Mouse (Mus musculus): ENCODE measurements at regions not wholly inside any gene's neighbourhood (a gene's known extent, or its start where the extent isn't known, plus 50 kb on each side); places are given as distances from the start of the nearest gene placed in this dataset.
A peak's percentile ranks its signal among the peaks of the same experiment; 100 is the strongest.

DNA sequence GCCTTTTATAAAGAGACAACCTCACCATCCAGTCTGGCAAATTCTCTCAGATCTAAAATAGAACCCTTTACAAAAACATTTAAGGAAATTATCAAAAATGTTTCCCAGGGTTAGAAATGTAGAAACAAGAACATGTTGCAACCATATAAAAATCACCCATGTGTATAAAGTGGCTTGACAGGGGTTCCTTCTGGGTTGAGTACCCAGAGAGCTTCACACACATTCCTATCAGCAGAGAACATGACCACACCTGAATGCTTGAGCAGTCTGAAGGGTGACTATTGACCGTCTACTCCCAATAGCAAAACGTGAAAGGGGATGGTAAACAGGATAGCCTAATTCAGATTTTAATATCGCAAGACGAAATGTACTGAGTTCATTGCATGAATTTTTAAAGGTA lies 57.8 kb upstream of the Zfand5 start:
- no peaks in the 10 kb centered on the region for H3K36me3 ChIP-seq (ENCODE audit: control insufficient read depth, insufficient read depth, low read length)
- 93% methylated on average over 4 of the region's 4 CpGs for WGBS

DNA sequence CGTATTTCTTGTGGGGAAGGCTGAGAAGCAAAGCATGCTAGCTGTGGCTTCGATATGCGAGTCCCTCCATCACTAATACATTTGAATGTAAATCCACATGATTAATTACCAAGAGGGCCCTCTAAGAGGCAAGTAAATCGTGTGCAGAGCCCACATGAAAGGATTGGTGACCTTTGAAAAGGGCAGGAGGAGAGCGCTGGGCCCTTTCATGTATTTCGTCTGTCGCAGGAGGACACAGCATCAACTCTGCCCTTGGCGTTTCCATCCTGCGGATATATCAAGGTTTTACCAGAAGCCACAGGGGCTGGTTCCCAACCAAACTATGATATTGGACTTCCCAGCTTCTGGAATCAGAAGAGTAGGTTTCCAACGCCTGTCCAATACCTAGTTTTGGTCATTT lies 78.6 kb upstream of the Zfand5 start:
- no peak for ATAC-seq
- H3K9me3 ChIP-seq (ENCODE audit: control insufficient read depth, low read length): no peaks in the 10 kb centered on the region
- no peaks in the 10 kb centered on the region for H3K36me3 ChIP-seq (ENCODE audit: control insufficient read depth, insufficient read depth, low read length)
- H3K4me2 ChIP-seq (ENCODE audit: low read depth, low read length): no peak overlapping the region
- no peak overlapping the region for H3K4me3 ChIP-seq (ENCODE audit: low read length)
- H3K4me1 ChIP-seq (ENCODE audit: control insufficient read depth, insufficient read depth, low read length): no peaks in the 10 kb centered on the region
- H3K9ac ChIP-seq (ENCODE audit: low read depth, low read length): no peak overlapping the region
- 82% methylated on average over 10 of the region's 10 CpGs for WGBS
- H3K27me3 ChIP-seq (replicated peaks; ENCODE audit: control insufficient read depth, insufficient read depth, low read length): no peaks in the 10 kb centered on the region
- no peak overlapping the region for H3K27ac ChIP-seq (ENCODE audit: low read length)

More for the DNA sequence above, 57.8 kb upstream of the Zfand5 start:
- no peak overlapping the region for H3K27ac ChIP-seq (ENCODE audit: low read length)
- H3K4me1 ChIP-seq (ENCODE audit: control insufficient read depth, insufficient read depth, low read length): no peaks in the 10 kb centered on the region
- H3K4me3 ChIP-seq (ENCODE audit: low read length): no peak overlapping the region
- ATAC-seq: no peak
- H3K9ac ChIP-seq (ENCODE audit: low read depth, low read length): no peak overlapping the region
- H3K4me2 ChIP-seq (ENCODE audit: low read depth, low read length): no peak overlapping the region
- no peaks in the 10 kb centered on the region for H3K9me3 ChIP-seq (ENCODE audit: control insufficient read depth, low read length)
- no peaks in the 10 kb centered on the region for H3K27me3 ChIP-seq (replicated peaks; ENCODE audit: control insufficient read depth, insufficient read depth, low read length)

DNA sequence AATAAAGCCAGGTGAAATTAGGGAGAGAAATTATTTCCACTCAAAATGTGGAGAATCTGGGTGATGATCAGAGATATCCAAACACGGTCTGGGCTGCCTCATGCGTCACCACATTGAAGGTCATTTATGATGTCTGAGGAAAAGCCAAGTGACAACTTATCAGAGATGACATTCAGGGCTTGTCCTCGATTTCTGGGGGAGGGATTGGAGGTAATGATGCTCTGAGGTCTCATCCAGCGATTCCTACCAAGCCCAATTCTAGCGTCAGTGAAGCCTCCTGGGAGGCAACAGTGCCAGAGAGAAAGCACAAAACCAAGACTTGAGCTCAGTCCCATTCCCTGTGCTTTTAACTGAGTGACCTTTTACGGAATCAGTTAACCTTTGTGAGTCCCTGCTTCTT lies 79.5 kb upstream of the Zfand5 start:
- ATAC-seq: no peak
- Histone ChIP-seq H3K4me3 (ENCODE audit: low read length) (no peak overlapping the region), H3K4me1 (ENCODE audit: control insufficient read depth, insufficient read depth, low read length) (no peaks in the 10 kb centered on the region), H3K9ac (ENCODE audit: low read depth, low read length) (no peak overlapping the region), H3K27ac (ENCODE audit: low read length) (no peak overlapping the region), H3K9me3 (ENCODE audit: control insufficient read depth, low read length) (no peaks in the 10 kb centered on the region), H3K4me2 (ENCODE audit: low read depth, low read length) (no peak overlapping the region), H3K27me3 (replicated peaks; ENCODE audit: control insufficient read depth, insufficient read depth, low read length) (no peaks in the 10 kb centered on the region), H3K36me3 (ENCODE audit: control insufficient read depth, insufficient read depth, low read length) (no peaks in the 10 kb centered on the region)
- 77% methylated on average over 6 of the region's 6 CpGs for WGBS

DNA sequence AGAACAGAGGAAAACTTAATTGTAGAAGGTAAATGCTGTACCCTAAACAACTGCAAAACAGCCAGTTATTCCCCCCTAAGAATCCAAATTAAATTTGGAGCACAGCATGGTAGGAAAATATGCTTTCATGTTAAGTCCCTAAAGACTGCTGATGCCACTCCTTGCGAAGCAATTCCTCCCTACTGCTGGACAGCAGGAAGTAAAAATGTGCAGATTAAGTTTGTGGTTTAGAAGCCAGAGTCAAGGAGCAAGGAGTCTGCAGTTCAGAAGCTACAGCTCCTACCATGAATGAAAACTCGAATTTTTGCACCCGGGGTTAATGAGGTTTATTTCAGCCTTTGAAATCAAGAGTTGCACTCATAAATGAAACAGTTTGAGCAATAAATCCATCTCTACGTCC lies 82.9 kb upstream of the Zfand5 start:
- ATAC-seq: no peak
- WGBS: 71% methylated on average over 4 of the region's 4 CpGs
- Histone ChIP-seq H3K9me3 (ENCODE audit: control insufficient read depth, low read length) (no peaks in the 10 kb centered on the region), H3K4me2 (ENCODE audit: low read depth, low read length) (no peak overlapping the region), H3K27ac (ENCODE audit: low read length) (no peak overlapping the region), H3K36me3 (ENCODE audit: control insufficient read depth, insufficient read depth, low read length) (no peaks in the 10 kb centered on the region), H3K4me3 (ENCODE audit: low read length) (no peak overlapping the region), H3K9ac (ENCODE audit: low read depth, low read length) (no peak overlapping the region), H3K27me3 (replicated peaks; ENCODE audit: control insufficient read depth, insufficient read depth, low read length) (no peaks in the 10 kb centered on the region), H3K4me1 (ENCODE audit: control insufficient read depth, insufficient read depth, low read length) (no peaks in the 10 kb centered on the region)

DNA sequence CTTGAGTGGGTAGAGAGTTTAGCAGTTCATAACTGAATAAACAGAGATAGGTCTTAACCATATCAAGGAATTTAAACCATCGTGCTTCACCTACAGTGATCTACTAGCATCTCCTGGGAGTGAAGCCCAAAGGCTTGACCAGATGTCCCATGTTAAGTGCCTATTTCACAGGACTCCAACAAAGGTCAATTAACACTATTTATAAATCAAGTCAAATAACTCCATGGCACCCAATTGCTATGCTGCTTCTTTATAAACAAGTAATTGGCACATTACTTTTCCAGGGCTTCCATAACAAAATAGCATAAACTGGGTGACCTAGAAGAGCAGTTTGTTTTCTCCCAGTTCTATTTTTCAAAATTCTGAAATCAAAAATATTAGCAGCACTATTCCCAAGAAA lies 85.4 kb upstream of the Zfand5 start:
- H3K27ac ChIP-seq (ENCODE audit: low read length): no peak overlapping the region
- no peaks in the 10 kb centered on the region for H3K4me1 ChIP-seq (ENCODE audit: control insufficient read depth, insufficient read depth, low read length)
- no peak overlapping the region for H3K4me3 ChIP-seq (ENCODE audit: low read length)
- H3K36me3 ChIP-seq (ENCODE audit: control insufficient read depth, insufficient read depth, low read length): no peaks in the 10 kb centered on the region
- 82% methylated on average over 1 of the region's 1 CpGs for WGBS
- no peak overlapping the region for H3K4me2 ChIP-seq (ENCODE audit: low read depth, low read length)
- H3K27me3 ChIP-seq (replicated peaks; ENCODE audit: control insufficient read depth, insufficient read depth, low read length): no peaks in the 10 kb centered on the region
- no peak overlapping the region for H3K9ac ChIP-seq (ENCODE audit: low read depth, low read length)
- H3K9me3 ChIP-seq (ENCODE audit: control insufficient read depth, low read length): no peaks in the 10 kb centered on the region
- ATAC-seq: no peak

DNA sequence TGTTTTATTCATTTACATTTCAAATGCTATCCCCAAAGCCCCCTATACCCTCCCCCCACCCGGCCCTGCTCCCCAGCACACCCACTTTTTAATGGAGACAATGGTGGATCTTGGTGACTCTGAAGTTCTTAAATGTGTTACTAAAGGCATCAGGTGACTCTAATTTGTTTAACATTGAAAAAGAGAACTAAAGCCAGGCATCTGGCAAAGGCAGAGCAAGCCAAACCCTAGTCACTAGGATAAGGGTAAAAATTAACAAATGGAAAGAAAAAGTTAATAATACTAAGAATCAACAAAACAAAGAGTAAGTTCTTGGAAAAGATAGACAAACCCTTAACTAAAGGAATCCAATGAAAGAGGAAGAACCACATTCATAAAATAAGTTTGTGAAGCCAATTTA lies 86.1 kb upstream of the Zfand5 start:
- no peak for ATAC-seq
- Histone ChIP-seq H3K36me3 (ENCODE audit: control insufficient read depth, insufficient read depth, low read length) (no peaks in the 10 kb centered on the region), H3K9me3 (ENCODE audit: control insufficient read depth, low read length) (no peaks in the 10 kb centered on the region), H3K27me3 (replicated peaks; ENCODE audit: control insufficient read depth, insufficient read depth, low read length) (no peaks in the 10 kb centered on the region), H3K9ac (ENCODE audit: low read depth, low read length) (no peak overlapping the region), H3K4me2 (ENCODE audit: low read depth, low read length) (no peak overlapping the region), H3K4me3 (ENCODE audit: low read length) (no peak overlapping the region), H3K27ac (ENCODE audit: low read length) (no peak overlapping the region), H3K4me1 (ENCODE audit: control insufficient read depth, insufficient read depth, low read length) (no peaks in the 10 kb centered on the region)
- 67% methylated on average over 1 of the region's 1 CpGs for WGBS

DNA sequence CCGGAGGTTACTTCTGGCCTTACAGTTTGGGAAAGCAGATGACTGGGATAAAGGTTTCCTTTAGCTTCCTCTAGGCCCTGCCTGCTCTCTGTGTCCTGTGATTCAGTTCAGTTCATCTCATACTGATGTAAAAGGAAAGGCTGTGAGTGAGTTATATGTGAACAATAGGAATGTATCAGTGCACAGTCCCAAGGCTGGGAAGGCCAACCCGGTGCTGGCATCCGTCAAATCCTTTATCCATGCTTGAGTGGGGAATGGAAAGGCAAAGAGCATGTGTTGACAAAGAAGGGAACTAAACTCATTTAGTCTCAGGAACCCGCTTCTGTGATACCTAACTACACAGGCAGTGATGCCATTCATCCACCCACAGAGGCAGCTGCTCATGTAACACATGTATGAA lies 89.0 kb upstream of the Zfand5 start:
- H3K36me3 ChIP-seq (ENCODE audit: control insufficient read depth, insufficient read depth, low read length): no peaks in the 10 kb centered on the region
- WGBS: 89% methylated on average over 4 of the region's 4 CpGs
- H3K27me3 ChIP-seq (replicated peaks; ENCODE audit: control insufficient read depth, insufficient read depth, low read length): no peaks in the 10 kb centered on the region
- no peak overlapping the region for H3K4me3 ChIP-seq (ENCODE audit: low read length)
- H3K4me2 ChIP-seq (ENCODE audit: low read depth, low read length): no peak overlapping the region
- ATAC-seq: no peak
- H3K27ac ChIP-seq (ENCODE audit: low read length): no peak overlapping the region
- H3K9ac ChIP-seq (ENCODE audit: low read depth, low read length): no peak overlapping the region
- no peaks in the 10 kb centered on the region for H3K4me1 ChIP-seq (ENCODE audit: control insufficient read depth, insufficient read depth, low read length)
- no peaks in the 10 kb centered on the region for H3K9me3 ChIP-seq (ENCODE audit: control insufficient read depth, low read length)

DNA sequence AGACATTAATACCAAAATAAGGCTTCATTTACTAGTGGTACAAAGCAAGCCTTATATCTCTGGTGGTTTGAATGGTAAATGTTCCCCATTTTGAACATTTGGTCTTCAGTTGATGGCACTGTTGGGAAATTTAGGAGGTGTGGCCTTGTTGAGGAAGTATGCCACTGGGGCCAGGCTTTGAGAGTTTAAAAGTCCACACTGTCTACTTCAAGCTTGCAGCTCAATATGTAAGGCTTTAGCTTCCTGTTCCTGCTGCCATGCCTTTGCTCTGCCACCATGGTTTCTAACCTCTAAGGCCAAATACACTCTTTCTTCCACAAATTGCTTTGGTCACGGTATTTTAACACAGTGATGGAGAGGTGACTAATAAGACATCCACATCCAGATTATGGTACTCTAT lies 92.2 kb upstream of the Zfand5 start:
- Histone ChIP-seq H3K36me3 (ENCODE audit: control insufficient read depth, insufficient read depth, low read length) (no peaks in the 10 kb centered on the region), H3K9me3 (ENCODE audit: control insufficient read depth, low read length) (no peaks in the 10 kb centered on the region), H3K27ac (ENCODE audit: low read length) (no peak overlapping the region), H3K27me3 (replicated peaks; ENCODE audit: control insufficient read depth, insufficient read depth, low read length) (no peaks in the 10 kb centered on the region), H3K4me2 (ENCODE audit: low read depth, low read length) (no peak overlapping the region), H3K9ac (ENCODE audit: low read depth, low read length) (no peak overlapping the region), H3K4me1 (ENCODE audit: control insufficient read depth, insufficient read depth, low read length) (peaks cover 8% of the 10 kb centered on the region), H3K4me3 (ENCODE audit: low read length) (no peak overlapping the region)
- 93% methylated on average over 1 of the region's 1 CpGs for WGBS
- no peak for ATAC-seq

DNA sequence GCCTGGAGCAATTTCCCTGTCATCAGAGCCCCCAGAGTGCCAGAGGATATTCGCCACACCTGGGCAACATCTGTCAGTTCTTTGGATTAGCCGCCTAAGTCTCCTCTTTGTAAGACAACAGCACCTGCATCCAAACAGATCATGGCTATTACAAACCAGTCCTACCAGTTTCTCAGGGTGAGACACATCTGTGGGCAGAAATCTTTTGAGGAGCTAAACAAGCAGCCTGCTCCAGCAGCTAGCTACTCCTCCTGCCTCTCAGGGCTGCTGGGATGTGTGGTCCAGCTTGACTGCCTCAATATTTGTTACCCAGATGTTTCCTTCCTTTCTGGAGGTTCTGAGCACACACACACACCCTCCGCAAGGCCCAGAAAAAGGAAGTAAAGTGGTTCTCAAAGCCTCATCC lies 96.6 kb upstream of the Zfand5 start:
- no peak overlapping the region for H3K9ac ChIP-seq (ENCODE audit: low read depth, low read length)
- H3K9me3 ChIP-seq (ENCODE audit: control insufficient read depth, low read length): no peaks in the 10 kb centered on the region
- H3K4me1 ChIP-seq (ENCODE audit: control insufficient read depth, insufficient read depth, low read length): peaks cover 24% of the 10 kb centered on the region
- no peak overlapping the region for H3K4me3 ChIP-seq (ENCODE audit: low read length)
- H3K27me3 ChIP-seq (replicated peaks; ENCODE audit: control insufficient read depth, insufficient read depth, low read length): no peaks in the 10 kb centered on the region
- ATAC-seq: peak; percentile 53
- H3K4me2 ChIP-seq (ENCODE audit: low read depth, low read length): no peak overlapping the region
- H3K27ac ChIP-seq (ENCODE audit: low read length): no peak overlapping the region
- H3K36me3 ChIP-seq (ENCODE audit: control insufficient read depth, insufficient read depth, low read length): no peaks in the 10 kb centered on the region
- WGBS: 65% methylated on average over 3 of the region's 3 CpGs

DNA sequence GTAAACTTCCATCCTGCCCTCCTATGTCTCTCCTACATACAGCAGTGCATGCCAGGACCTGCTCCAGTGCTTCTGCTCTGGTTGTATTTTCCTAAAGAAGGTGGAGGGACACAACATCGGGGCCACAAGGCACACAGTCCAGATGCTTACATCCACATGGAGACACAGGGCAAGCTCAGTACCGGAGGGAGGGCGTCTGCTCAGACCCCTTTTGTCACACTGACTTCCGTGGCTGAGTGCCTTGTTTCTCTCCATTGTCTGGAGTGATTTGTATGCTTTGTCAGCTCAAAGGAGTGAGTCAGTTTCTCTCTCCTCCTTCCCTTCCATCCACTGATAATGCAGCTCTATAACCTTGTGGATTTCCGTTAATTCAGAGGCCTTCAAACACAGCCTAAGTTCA lies 97.4 kb upstream of the Zfand5 start:
- no peak overlapping the region for H3K9ac ChIP-seq (ENCODE audit: low read depth, low read length)
- 63% methylated on average over 5 of the region's 5 CpGs for WGBS
- no peak overlapping the region for H3K27ac ChIP-seq (ENCODE audit: low read length)
- H3K9me3 ChIP-seq (ENCODE audit: control insufficient read depth, low read length): no peaks in the 10 kb centered on the region
- no peak overlapping the region for H3K4me3 ChIP-seq (ENCODE audit: low read length)
- no peak overlapping the region for H3K4me2 ChIP-seq (ENCODE audit: low read depth, low read length)
- H3K27me3 ChIP-seq (replicated peaks; ENCODE audit: control insufficient read depth, insufficient read depth, low read length): no peaks in the 10 kb centered on the region
- peak; percentile 26; the same call in 1 of the 2 replicates for ATAC-seq
- H3K4me1 ChIP-seq (ENCODE audit: control insufficient read depth, insufficient read depth, low read length): peaks cover 24% of the 10 kb centered on the region
- no peaks in the 10 kb centered on the region for H3K36me3 ChIP-seq (ENCODE audit: control insufficient read depth, insufficient read depth, low read length)

Measured in intestine, embryonic 16.5 days (tissue).